ENCODE assay signal across 8 mouse cellular contexts in the genomic region with DNA sequence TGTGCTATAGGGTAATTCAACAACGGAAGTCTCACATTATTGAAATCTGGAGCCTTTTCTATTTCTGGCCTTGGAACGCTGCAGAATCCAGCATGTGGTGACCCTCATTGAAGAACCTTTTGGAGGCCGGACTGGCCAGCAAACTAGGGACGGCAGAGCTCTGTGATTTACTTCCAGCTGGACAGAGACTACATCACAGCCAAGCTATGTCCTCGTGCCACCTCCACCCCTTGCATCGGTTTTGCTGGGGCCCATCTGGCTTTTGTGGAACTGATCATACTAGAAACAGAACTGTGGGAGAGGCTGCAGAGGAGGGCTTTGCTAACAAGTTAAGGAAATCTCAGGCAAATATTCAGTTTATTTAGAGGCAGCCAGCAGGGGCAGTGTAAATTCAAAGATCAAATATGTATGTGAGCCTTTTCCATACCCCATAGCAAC.
DNase-seq lines count a peak whose midpoint lies in the region; ATAC-seq and TF ChIP-seq lines count a peak whose summit lies in the region.
"Had no signal": no experiment of that assay in that cellular context is flagged by ENCODE, and none has a peak within 500 bp of the region (broad histone marks: within the 10 kb centered on the region; RNA-seq: fewer than 3 reads in every experiment).

No protein-coding gene starts in this region.

- H3K9ac ChIP-seq in heart, postnatal 0 days (replicated peaks; ENCODE audit: low read depth, low read length) = no peak overlapping the region

- H3K9me3 ChIP-seq in heart, postnatal 0 days (replicated peaks; ENCODE audit: control insufficient read depth, low read length) = no peaks in the 10 kb centered on the region

- no peak for TF ChIP-seq EP300 in heart, postnatal 0 days (IDR thresholded peaks at IDR 0.05; ENCODE audit: low read depth)

- TF ChIP-seq CTCF in heart, postnatal 0 days (IDR thresholded peaks at IDR 0.05; ENCODE audit: low read depth) = 0 out of 2 replicates have a peak, but pooled peaks have one; percentile 9

- no peaks in the 10 kb centered on the region for H3K36me3 ChIP-seq in heart, postnatal 0 days (replicated peaks; ENCODE audit: control insufficient read depth, insufficient read depth, low read length)

- H3K27me3 ChIP-seq in heart, postnatal 0 days (ENCODE audit: control insufficient read depth, insufficient read depth, low read length) = no peaks in the 10 kb centered on the region

- H3K4me2 ChIP-seq in heart, postnatal 0 days (ENCODE audit: low read depth, low read length) = no peak overlapping the region

- H3K27ac ChIP-seq in heart, postnatal 0 days (ENCODE audit: low read depth) = peak overlapping the region; percentile 15

- ATAC-seq in heart, postnatal 0 days (ENCODE audit: insufficient read depth, low read depth) = peak; percentile 42

- H3K4me3 ChIP-seq in heart, postnatal 0 days (ENCODE audit: low read depth, low read length) = no peak overlapping the region
- H3K4me3 ChIP-seq: erythroblast, embryonic 14.5 days had no signal

- DNase-seq in kidney, adult 11 months = peak; percentile 9
- DNase-seq in kidney, adult 18-20 months = no peak
- no peak for DNase-seq in heart, postnatal 0 days (ENCODE audit: low spot score)
- peak; percentile 26 to 40 for DNase-seq in layer of hippocampus, postnatal 10 days (ENCODE audit: low spot score in 2 of 2)
- DNase-seq in right cerebral cortex, postnatal 25 days = peak; percentile 54
- DNase-seq in thymus, postnatal 36 days = no peak
- DNase-seq in spleen, postnatal 36 days (ENCODE audit: low spot score in 2 of 2) = no peak

- H3K4me1 ChIP-seq in heart, postnatal 0 days (ENCODE audit: control insufficient read depth, insufficient read depth) = no peaks in the 10 kb centered on the region

- 49% methylated on average over 6 of the region's 6 CpGs for WGBS in heart, postnatal 0 days

Comparison
In these comparisons a context has a peak if more than half of its experiments do, and no peak if none do; other contexts are left out.
1. DNase-seq: peak in kidney, adult 11 months (single experiment), layer of hippocampus, postnatal 10 days (2 of 2) and right cerebral cortex, postnatal 25 days (single experiment); none in kidney, adult 18-20 months (single experiment), heart, postnatal 0 days (single experiment), thymus, postnatal 36 days (0 of 2) and spleen, postnatal 36 days (0 of 2).